Mouse (Mus musculus) lung, embryonic 14.5 days (tissue): Measurements from ENCODE around the gene Ifit3b. TPM values are rescaled to one million over a fixed set of nuclear protein-coding genes. Genes with fewer than 3 reads are reported as not detected.
"Not testable (repeated sequence)": the region's sequence is repeated elsewhere in the genome, so short reads cannot be mapped to it uniquely, and the experiment has no call there.

Source experiments
- ATAC-seq: fragments of 200-750 bp; cut with Nextera tagmentation; 2 replicates; pipeline ENCODE4 v1.8.0; 2017; ENCODE audit warnings: mild to moderate bottlenecking, moderate TSS enrichment, moderate library complexity; ENCODE audit not compliant: insufficient read depth
- DNase-seq: peaks from one replicate; pipeline ENCODE4 v3.0.0-alpha.2; 2015
- H3K27ac ChIP-seq: fragments of 300-500 bp; sonication (generic); 2 replicates; pipeline ENCODE4 v1.5.1; 2014; ENCODE audit warnings: low read depth, mild to moderate bottlenecking, moderate library complexity
- H3K27me3 ChIP-seq: fragments of 300-500 bp; sonication (generic); 2 replicates; pipeline ENCODE4 v1.6.1; 2014; ENCODE audit warnings: low read length, control low read depth; ENCODE audit not compliant: insufficient read depth
- H3K36me3 ChIP-seq: fragments of 300-500 bp; sonication (generic); 2 replicates; pipeline ENCODE4 v1.6.1; 2014; ENCODE audit warnings: control low read depth; ENCODE audit not compliant: insufficient read depth
- H3K4me1 ChIP-seq: fragments of 300-500 bp; sonication (generic); 2 replicates; pipeline ENCODE4 v1.6.1; 2014; ENCODE audit warnings: antibody characterized with exemption, control low read depth; ENCODE audit not compliant: insufficient read depth
- H3K4me2 ChIP-seq: fragments of 300-500 bp; sonication (generic); 2 replicates; pipeline ENCODE4 v1.6.1; 2014; ENCODE audit warnings: mild to moderate bottlenecking
- H3K4me3 ChIP-seq: fragments of 300-500 bp; sonication (generic); 2 replicates; pipeline ENCODE4 v1.5.1; 2014; ENCODE audit warnings: low read depth, low read length
- H3K9ac ChIP-seq: fragments of 300-500 bp; sonication (generic); 2 replicates; pipeline ENCODE4 v1.6.1; 2014
- H3K9me3 ChIP-seq: fragments of 300-500 bp; sonication (generic); 2 replicates; pipeline ENCODE4 v1.6.1; 2016; ENCODE audit warnings: low read depth, low read length, control low read depth
- CTCF ChIP-seq: IDR thresholded peaks from 2 replicates; pipeline ENCODE4 v1.5.1; 2016; ENCODE audit warnings: antibody characterized with exemption, low read depth
- WGBS: fragments of 180-500 bp; shearing (Covaris S2); extraction: QIAGEN DNeasy Blood & Tissue Kit; methylation state at CpG from one replicate; pipeline ENCODE4 v1.1.7; 2014; 5-methylcytosine and 5-hydroxymethylcytosine counted together
- polyA plus RNA-seq: library from polyadenylated mRNA; unstranded; fragments of >200 nt; fragmentation: Nextera tagmentation; extraction: Ambion mirVana; gene quantifications from 2 replicates; pipeline ENCODE4 v1.2.1, GENCODE M21; 2014

Ifit3b gene
- polyA plus RNA-seq, 1 experiment from 2014 or later: not detected

DNA sequence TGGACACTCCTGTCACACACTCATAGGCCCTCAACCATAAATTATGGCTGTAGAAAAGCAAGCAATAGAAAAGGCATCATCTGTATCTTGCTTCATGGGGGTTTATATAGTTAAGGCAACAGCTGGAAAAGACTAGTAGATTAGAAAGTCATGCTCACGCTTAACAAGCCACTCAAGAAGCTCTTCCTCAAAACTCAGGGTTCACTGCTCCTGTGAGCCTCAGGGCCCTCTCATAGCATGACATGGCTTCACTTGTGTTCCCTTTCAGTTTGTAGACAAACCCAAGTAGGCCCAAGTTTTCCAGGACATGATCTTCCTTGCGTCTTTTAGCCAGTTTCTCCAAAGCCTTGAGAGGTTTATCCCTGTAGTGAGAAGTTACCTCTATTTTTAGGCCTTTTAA, 14.3 kb upstream of the Ifit3b start:
- Histone ChIP-seq H3K27me3 (no peaks in the 10 kb centered on the region), H3K4me2 (no peak overlapping the region), H3K9ac (no peak overlapping the region), H3K27ac (no peak overlapping the region), H3K9me3 (no peaks in the 10 kb centered on the region), H3K4me1 (no peaks in the 10 kb centered on the region), H3K36me3 (no peaks in the 10 kb centered on the region), H3K4me3 (no peak overlapping the region)
- TF ChIP-seq CTCF: no peak
- WGBS: 82% methylated on average over 2 of the region's 2 CpGs
- DNase-seq: no peak
- ATAC-seq: no peak

DNA sequence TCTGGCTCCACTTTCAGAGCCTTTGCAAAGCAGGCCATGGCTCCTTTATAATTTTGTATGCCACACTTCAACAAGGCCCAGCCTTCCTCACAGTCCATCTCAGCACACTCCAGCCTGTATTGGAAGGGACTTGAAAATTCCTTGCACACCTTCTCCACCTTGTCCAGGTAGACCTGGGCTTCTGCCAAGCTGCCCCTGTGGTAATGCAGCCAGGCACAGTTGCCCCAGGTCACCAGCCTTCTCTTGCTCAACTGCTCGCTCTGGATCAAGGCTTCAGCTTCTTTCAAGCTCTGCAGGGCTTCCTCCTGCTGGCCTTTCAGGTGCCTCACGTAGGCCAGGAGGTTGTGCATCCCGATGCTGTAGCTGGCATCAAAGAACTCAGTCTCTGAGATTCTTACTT, 13.2 kb upstream of the Ifit3b start:
- 75% methylated on average over 3 of the region's 3 CpGs for WGBS
- H3K27ac ChIP-seq, H3K4me2 ChIP-seq, H3K9me3 ChIP-seq, ATAC-seq, DNase-seq, H3K4me3 ChIP-seq, H3K9ac ChIP-seq, H3K4me1 ChIP-seq, H3K27me3 ChIP-seq, H3K36me3 ChIP-seq: not testable (repeated sequence)

DNA sequence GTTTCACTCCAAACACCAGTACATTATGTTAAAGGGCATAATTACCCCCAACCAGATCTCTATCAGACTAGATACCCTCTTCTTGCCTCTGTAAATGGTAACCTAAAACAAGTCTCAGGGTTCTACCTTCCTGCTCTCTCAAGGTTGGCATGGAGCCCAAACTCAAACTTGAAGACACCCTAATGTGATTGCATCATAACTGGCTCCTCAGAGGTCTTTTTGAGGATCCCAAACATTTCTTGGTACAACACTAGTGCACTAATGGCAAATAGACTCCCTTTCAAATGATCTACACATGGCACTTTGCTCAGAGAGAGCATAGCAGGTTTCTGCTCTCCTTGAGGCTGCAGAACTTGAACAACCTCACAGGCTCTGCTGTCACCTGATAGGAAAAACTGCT, 11.0 kb upstream of the Ifit3b start:
- no peaks in the 10 kb centered on the region for H3K4me1 ChIP-seq
- no peak for ATAC-seq
- no peak for DNase-seq
- H3K9ac ChIP-seq: no peak overlapping the region
- H3K36me3 ChIP-seq: no peaks in the 10 kb centered on the region
- no peak overlapping the region for H3K4me2 ChIP-seq
- no peaks in the 10 kb centered on the region for H3K27me3 ChIP-seq
- no peaks in the 10 kb centered on the region for H3K9me3 ChIP-seq
- no peak overlapping the region for H3K27ac ChIP-seq
- no peak overlapping the region for H3K4me3 ChIP-seq
- TF ChIP-seq CTCF: no peak

DNA sequence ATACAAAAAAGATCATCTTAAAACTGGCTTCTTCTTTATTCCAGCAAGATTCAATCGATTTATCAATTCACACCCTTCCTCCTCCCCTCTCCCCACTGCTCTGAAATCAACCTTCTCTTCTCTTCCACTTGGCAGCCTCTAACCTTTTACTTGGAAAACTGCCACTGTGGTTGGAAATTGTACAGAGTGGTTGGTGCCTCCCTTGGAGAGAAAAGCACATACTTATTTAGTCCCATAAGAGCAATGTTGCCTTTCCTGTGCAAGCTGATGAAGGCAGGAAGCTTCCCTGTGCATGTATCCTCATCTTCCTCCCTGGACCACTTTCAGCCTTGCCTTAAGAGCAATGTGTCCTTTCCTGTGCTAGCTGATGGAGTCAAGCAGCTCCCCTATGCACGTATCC, 9.4 kb upstream of the Ifit3b start:
- Histone ChIP-seq H3K36me3 (no peaks in the 10 kb centered on the region), H3K27ac (no peak overlapping the region), H3K4me2 (no peak overlapping the region), H3K27me3 (no peaks in the 10 kb centered on the region), H3K4me1 (no peaks in the 10 kb centered on the region), H3K9me3 (no peaks in the 10 kb centered on the region), H3K9ac (no peak overlapping the region), H3K4me3 (no peak overlapping the region)
- peak; percentile 54; the same call in 1 of the 2 replicates for ATAC-seq
- TF ChIP-seq CTCF: no peak
- peak; percentile 88 for DNase-seq
- WGBS: 64% methylated on average over 2 of the region's 2 CpGs

DNA sequence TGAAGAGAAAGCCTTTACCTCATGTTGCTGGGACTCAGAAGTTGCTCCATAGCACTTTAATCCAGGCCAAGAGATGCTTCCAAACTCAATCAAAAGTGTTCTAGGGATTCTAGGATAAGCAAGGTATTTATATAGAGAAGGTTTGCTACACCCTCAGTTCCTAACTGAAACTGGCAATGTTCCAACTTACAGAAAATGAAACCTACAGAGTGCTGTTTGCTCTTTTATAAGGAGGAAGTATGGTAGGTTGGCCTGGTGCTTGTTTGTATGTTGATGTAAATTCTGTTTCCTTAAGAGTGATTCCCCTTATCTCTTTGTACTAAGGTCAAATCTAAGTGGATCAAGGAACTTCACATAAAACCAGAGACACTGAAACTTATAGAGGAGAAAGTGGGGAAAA, 8.5 kb upstream of the Ifit3b start:
- not testable (repeated sequence) for H3K4me2 ChIP-seq, H3K9ac ChIP-seq, H3K27ac ChIP-seq, H3K27me3 ChIP-seq, H3K9me3 ChIP-seq, H3K36me3 ChIP-seq, H3K4me3 ChIP-seq, ATAC-seq, H3K4me1 ChIP-seq
- DNase-seq: peak; percentile 60

DNA sequence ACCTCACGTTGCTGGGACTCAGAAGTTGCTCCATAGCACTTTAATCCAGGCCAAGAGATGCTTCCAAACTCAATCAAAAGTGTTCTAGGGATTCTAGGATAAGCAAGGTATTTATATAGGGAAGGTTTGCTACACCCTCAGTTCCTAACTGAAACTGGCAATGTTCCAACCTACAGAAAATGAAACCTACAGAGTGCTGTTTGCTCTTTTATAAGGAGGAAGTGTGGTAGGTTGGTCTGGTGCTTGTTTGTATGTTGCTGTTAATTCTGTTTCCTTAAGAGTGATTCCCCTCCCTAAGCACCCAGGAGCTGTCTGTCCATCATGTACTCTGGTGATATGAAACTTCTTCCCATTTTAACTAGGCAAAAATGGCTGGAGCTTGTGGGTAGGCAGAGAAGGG, 5.9 kb upstream of the Ifit3b start, which contains the start of gene Ifit1bl1:
Gene Ifit1bl1, minus strand, starts transcription at position 69 of the 400 bp plus-strand sequence.
- not testable (repeated sequence) for H3K27me3 ChIP-seq, ATAC-seq, H3K4me2 ChIP-seq, H3K27ac ChIP-seq, H3K9ac ChIP-seq, H3K4me3 ChIP-seq, H3K4me1 ChIP-seq, H3K36me3 ChIP-seq, H3K9me3 ChIP-seq
- 37% methylated on average over 1 of the region's 1 CpGs for WGBS
- DNase-seq: peak; percentile 57

DNA sequence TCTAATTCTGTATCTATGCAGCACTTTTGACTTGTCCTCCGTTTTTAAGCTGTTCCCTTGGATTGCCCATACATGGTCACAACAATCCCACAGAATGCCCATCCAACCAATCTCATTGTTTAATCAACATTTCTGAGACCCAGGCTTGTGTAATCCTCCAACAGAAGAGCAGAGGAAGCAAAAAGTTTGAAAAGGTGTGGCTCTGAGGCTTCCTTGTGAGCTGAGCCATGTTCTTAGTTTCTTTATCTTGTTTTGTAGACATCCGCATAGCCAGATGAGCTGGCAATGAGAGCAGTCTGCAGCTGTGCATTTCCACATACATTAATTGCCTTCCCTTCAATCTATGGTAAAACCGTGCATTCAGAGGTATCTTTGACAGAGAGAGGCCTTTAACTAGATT, 2.3 kb upstream of the Ifit3b start:
- H3K27ac ChIP-seq: no peak overlapping the region
- H3K27me3 ChIP-seq: no peaks in the 10 kb centered on the region
- no peak for ATAC-seq
- H3K36me3 ChIP-seq: no peaks in the 10 kb centered on the region
- no peak for DNase-seq
- WGBS: 84% methylated on average over 3 of the region's 3 CpGs
- no peaks in the 10 kb centered on the region for H3K9me3 ChIP-seq
- no peaks in the 10 kb centered on the region for H3K4me1 ChIP-seq
- H3K4me2 ChIP-seq: no peak overlapping the region
- TF ChIP-seq CTCF: no peak
- no peak overlapping the region for H3K4me3 ChIP-seq
- no peak overlapping the region for H3K9ac ChIP-seq

DNA sequence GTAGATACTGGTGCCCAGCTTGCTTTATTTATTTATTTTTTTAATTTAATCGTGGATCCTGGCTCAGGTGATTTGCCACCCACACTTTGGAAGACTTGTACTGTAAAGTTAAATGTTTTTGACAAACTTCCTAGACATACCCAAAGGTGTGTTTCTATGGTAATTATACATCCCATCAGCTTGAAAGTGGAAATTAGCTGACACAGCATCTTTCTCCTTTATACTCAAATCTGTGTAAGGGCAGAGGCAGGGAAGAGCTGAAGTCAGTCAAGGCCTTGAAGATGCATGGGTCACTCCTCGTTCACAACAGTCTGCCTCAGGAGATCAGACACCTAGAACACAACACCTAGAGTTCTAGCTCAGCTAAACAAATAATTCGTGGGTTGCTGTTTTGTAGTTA, 2.3 kb downstream of the Ifit3b start:
- H3K36me3 ChIP-seq, H3K9me3 ChIP-seq, H3K9ac ChIP-seq, H3K27me3 ChIP-seq, DNase-seq, H3K4me3 ChIP-seq, ATAC-seq, H3K4me2 ChIP-seq, H3K27ac ChIP-seq, H3K4me1 ChIP-seq: not testable (repeated sequence)
- WGBS: 61% methylated on average over 3 of the region's 3 CpGs

DNA sequence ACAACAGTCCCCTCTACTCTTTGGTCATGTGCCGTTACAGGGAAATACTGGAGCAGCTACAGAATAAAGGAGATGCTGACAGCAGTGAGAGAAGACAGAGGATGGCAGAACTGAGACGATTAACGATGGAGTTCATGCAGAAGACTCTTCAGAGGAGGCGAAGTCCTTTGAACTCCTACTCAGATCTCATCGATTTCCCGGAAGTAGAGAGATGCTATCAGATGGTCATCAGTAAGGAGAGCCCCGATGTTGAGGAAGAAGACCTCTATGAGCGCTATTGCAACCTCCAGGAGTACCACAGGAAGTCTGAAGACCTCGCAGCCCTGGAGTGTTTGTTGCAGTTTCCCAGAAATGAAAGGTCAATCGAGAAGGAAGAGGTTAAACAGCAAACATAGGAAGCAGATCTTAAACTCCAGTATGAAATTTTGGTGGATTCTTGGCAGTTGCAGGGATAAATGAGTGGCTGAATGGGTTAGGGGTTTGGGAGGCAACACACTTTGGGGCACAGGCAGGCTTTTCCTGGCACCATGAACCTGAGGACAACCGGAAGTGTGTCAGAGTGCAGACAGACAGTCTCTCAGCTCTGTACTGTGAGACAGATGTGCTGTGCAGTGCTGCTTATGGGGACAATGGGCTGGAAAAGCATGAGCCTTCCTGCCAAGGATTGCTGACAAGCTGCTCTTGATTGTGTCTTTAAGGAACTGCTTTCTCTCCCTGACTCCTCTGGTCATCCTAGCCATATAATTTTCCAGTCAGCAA, 4.7 kb downstream of the Ifit3b start:
- not testable (repeated sequence) for ATAC-seq, H3K9me3 ChIP-seq, H3K27me3 ChIP-seq, H3K9ac ChIP-seq, H3K27ac ChIP-seq, H3K4me1 ChIP-seq, DNase-seq, H3K4me2 ChIP-seq, H3K36me3 ChIP-seq, H3K4me3 ChIP-seq
- WGBS: 74% methylated on average over 5 of the region's 11 CpGs
